Mouse (Mus musculus): Measurements from ENCODE around the gene 2900026A02Rik. TPM values are rescaled to one million over a fixed set of nuclear protein-coding genes. Genes with fewer than 3 reads are reported as not detected.
A peak's percentile ranks its signal among the peaks of the same experiment; 100 is the strongest.

2900026A02Rik gene
- polyA plus RNA-seq, 1 experiment, result 32.0 TPM

DNA sequence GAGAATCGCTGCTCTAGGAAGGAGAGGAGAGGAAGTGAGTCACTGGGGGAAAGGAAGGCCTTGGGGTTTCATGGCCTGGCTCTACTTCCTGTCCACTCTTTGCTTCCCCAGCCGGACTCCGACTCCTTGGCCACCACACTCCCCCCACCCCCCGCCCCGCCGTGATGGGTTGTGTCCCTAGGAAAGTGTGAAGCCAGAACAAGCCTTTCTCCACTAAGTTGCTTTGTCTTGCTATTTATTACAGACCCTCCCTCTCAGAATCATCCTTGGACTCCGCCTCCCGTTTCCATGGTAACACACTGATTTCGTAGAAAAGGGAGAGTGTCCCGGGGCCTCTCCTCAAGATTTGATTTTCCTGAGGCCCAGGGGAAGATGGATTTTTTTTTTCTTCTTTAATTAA lies 4.2 kb upstream of the 2900026A02Rik start:
- H3K4me1 ChIP-seq (ENCODE audit: control insufficient read depth, insufficient read depth, low read length), result peaks cover 4% of the 10 kb centered on the region; the same call in 1 of the 2 replicates
- H3K4me3 ChIP-seq (replicated peaks; ENCODE audit: extremely low read depth, low read depth, low read length), result no peak overlapping the region
- TF ChIP-seq POLR2A (IDR thresholded peaks at IDR 0.05; ENCODE audit: borderline replicate concordance, extremely low read depth, low read depth, low read length), result no peak
- no peak for TF ChIP-seq CTCF (IDR thresholded peaks at IDR 0.05; ENCODE audit: insufficient read depth, low read length)
- no peak for DNase-seq
- 24% methylated on average over 10 of the region's 10 CpGs for whole genome bisulfite sequencing

DNA sequence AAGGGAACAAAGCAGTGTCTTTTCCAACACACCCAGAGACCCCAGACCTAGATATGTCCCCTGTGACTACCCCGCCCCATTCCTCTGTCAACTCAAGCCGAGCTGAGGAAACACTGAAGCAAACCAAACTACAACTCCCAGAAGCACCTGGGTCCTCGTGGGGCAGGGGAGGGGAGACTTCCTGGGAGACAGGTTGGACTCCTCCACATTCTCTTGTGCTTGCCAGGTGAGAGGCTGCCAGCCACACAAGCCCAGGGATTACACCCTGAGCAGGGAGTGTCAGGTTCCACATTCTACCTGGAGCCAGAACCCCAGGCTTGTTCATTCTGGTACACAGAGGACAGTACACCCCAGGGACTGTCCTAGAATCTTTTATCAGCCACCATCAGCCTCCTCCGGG lies 2.9 kb upstream of the 2900026A02Rik start:
- WGBS, result 30% methylated on average over 4 of the region's 4 CpGs
- H3K4me3 ChIP-seq (replicated peaks; ENCODE audit: extremely low read depth, low read depth, low read length), result no peak overlapping the region
- peaks cover 4% of the 10 kb centered on the region; the same call in 1 of the 2 replicates for H3K4me1 ChIP-seq (ENCODE audit: control insufficient read depth, insufficient read depth, low read length)
- peak; percentile 12 for DNase-seq
- no peak for TF ChIP-seq CTCF (IDR thresholded peaks at IDR 0.05; ENCODE audit: insufficient read depth, low read length)
- TF ChIP-seq POLR2A (IDR thresholded peaks at IDR 0.05; ENCODE audit: borderline replicate concordance, extremely low read depth, low read depth, low read length), result no peak

DNA sequence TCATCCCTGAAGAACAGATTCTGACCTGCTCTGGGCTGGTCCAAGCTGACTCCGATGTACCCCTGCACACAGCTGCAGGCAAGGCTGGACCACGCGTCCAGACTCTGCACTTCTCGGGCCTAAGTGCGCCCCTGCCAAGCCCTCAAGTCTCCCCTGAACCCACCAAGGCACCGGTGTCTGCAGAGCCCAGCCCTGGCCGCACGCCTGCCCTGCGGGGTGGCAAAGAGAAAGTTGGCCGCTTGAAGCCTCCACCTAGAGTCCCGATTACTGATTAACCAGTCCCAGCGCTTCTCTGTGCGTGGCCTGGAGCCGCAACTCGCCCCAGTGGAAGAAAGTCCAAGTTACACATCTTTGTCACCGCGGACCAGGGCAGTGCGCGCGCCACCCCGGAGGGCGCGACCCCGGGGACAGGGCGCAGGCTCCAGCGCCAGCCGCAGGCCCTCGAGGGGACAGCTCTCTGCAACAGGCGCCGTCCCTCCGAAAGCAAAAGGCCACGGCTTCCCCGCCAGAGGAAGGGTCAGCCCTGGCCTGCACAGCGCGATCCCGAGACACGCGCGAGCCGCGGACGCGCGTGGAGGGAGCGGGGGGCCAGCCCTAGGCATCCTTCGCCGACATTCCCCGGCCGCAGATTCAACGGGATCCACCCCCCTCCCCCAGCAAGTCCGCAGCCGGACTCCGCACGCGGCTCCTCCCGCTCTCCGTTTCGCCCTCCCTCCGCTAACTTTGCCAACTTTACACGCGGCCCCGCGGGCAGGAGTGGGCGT lies 471 bp downstream of the 2900026A02Rik start:
- WGBS, result 3% methylated on average over 63 of the region's 64 CpGs
- H3K4me3 ChIP-seq (replicated peaks; ENCODE audit: extremely low read depth, low read depth, low read length), result peak overlapping the region; percentile 71
- DNase-seq, result peak; percentile 43
- H3K4me1 ChIP-seq (ENCODE audit: control insufficient read depth, insufficient read depth, low read length), result peaks cover 5% of the 10 kb centered on the region; the same call in 1 of the 2 replicates
- TF ChIP-seq POLR2A (IDR thresholded peaks at IDR 0.05; ENCODE audit: borderline replicate concordance, extremely low read depth, low read depth, low read length) (no peak), CTCF (IDR thresholded peaks at IDR 0.05; ENCODE audit: insufficient read depth, low read length) (no peak)

DNA sequence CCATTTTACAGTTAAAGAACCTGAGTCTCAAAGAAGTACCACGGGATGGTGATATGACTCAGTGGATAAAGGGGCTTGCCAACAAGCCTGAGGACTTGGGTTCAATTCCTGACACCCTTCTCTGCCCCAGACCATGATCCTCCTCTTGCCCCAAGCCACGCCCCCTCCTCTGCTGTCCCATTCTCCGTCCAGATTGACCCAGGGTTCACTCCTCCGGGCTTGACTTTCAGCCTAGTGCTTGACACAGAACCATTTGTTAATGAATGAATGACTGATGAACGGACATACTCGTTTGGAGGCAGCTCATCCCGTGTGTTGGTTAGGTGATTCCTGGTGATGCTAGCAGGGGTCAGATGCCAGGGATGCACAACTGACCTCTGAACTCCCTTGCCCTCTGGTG lies 1.2 kb downstream of the 2900026A02Rik start:
- TF ChIP-seq POLR2A (IDR thresholded peaks at IDR 0.05; ENCODE audit: borderline replicate concordance, extremely low read depth, low read depth, low read length) (no peak), CTCF (IDR thresholded peaks at IDR 0.05; ENCODE audit: insufficient read depth, low read length) (no peak)
- Histone ChIP-seq H3K4me3 (replicated peaks; ENCODE audit: extremely low read depth, low read depth, low read length) (no peak overlapping the region), H3K4me1 (ENCODE audit: control insufficient read depth, insufficient read depth, low read length) (peaks cover 5% of the 10 kb centered on the region; the same call in 1 of the 2 replicates)
- no peak for DNase-seq
- 56% methylated on average over 7 of the region's 7 CpGs for WGBS

DNA sequence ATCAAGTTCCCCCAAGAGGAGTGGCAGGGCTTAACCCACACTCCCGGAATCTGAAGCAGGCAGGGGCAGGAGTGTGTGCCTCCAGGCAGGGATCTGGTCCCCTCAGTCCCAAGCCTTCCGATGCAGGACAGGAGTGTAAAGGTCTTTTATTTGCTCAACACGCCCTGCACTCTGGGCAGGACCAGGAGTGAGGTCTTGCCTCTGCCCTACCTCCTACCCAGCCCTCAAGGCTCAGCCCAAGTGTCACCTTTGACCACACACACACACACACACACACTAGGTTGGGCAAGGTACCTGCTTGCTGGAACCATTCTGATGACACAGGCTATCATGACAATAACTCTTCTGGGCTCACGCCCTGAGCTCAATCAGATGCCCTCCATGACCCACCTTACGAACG lies 1.6 kb downstream of the 2900026A02Rik start:
- peaks cover 5% of the 10 kb centered on the region; the same call in 1 of the 2 replicates for H3K4me1 ChIP-seq (ENCODE audit: control insufficient read depth, insufficient read depth, low read length)
- 73% methylated on average over 6 of the region's 6 CpGs for WGBS
- no peak overlapping the region for H3K4me3 ChIP-seq (replicated peaks; ENCODE audit: extremely low read depth, low read depth, low read length)
- no peak for TF ChIP-seq CTCF (IDR thresholded peaks at IDR 0.05; ENCODE audit: insufficient read depth, low read length)
- TF ChIP-seq POLR2A (IDR thresholded peaks at IDR 0.05; ENCODE audit: borderline replicate concordance, extremely low read depth, low read depth, low read length), result no peak
- DNase-seq, result no peak

DNA sequence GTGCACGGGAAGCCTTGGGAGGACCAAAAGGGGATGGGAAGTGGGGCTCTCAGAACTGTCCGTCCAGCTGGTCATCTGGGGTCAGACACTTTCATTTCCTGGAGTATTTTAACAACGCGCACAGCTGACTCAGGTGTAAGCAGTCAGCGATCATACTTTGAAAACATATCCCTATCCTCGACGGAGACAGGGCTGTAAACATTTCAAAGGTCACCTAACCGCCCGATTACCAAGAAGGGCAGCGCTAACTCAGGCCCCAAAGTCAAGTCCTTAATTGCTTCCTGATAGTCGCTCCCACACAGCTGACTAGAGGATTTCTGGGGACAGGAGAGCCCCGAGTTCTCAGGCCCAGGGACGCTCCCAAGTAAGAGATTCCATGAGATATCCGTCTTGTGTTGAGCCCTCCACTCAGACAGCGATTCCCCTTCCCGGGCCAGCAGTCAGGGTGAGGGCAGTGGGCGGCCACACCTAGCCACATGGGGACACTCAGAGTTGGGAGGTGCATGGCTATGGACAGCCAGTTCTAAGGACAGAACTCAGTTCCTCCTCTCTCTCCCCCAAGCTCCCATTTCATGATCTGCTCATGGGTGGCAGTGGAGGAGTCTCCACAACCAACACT lies 2.3 kb downstream of the 2900026A02Rik start:
- no peak for TF ChIP-seq POLR2A (IDR thresholded peaks at IDR 0.05; ENCODE audit: borderline replicate concordance, extremely low read depth, low read depth, low read length)
- TF ChIP-seq CTCF (IDR thresholded peaks at IDR 0.05; ENCODE audit: insufficient read depth, low read length), result no peak
- Histone ChIP-seq H3K4me1 (ENCODE audit: control insufficient read depth, insufficient read depth, low read length) (peaks cover 9% of the 10 kb centered on the region), H3K4me3 (replicated peaks; ENCODE audit: extremely low read depth, low read depth, low read length) (no peak overlapping the region)
- DNase-seq, result no peak
- WGBS, result 46% methylated on average over 17 of the region's 17 CpGs

DNA sequence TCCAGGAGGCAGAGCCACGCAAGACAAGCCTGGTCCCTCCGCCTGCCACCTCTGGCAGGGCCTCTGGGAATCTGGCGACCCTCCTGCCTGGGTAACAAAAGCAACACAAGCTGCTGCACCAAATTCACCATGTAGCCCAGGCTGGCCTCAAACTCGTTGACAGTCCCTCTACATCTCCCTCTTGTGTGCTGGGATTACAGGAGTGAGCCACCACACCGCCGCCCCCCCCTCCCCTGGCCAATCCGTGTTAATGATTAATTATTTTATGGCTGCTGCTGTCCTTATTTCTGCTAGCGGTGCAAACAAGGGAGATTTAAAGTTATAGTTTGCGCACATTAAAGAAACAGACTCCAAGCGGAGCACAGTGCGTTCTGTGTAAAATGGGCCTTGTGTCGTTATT lies 4.0 kb downstream of the 2900026A02Rik start:
- no peak for DNase-seq
- 74% methylated on average over 12 of the region's 12 CpGs for WGBS
- Histone ChIP-seq H3K4me1 (ENCODE audit: control insufficient read depth, insufficient read depth, low read length) (peaks cover 16% of the 10 kb centered on the region), H3K4me3 (replicated peaks; ENCODE audit: extremely low read depth, low read depth, low read length) (no peak overlapping the region)
- TF ChIP-seq POLR2A (IDR thresholded peaks at IDR 0.05; ENCODE audit: borderline replicate concordance, extremely low read depth, low read depth, low read length) (no peak), CTCF (IDR thresholded peaks at IDR 0.05; ENCODE audit: insufficient read depth, low read length) (no peak)

DNA sequence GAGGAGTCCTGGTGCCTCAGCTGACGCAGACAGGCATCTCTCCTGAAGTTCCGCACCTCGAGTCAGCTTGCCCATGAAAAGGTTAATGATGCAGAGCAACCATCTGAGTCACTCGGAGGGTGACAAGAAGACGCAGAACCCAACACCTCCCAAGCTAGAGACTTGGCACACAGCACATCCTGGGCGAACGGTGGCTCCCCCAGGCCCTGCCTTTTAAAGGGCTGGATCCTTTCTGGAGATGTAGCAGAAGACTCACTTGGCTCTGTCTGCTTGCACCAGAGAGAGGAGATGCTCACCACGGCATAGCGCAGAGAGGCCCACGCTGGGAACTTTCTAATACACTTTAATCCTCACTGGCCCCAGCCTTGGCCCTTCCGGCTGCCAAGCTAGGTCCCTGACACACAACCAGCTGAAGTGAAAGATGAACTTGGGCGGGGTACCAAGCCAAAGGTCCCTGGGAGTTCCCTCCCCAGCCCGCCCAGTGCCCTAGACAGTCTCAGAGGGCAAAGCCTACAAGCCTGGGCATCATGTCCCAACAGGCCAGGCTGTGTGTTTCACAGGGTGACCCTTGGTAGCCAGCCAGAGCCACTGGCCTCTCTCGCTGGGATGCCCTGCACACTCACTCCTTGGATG lies 4.6 kb downstream of the 2900026A02Rik start:
- no peak overlapping the region for H3K4me3 ChIP-seq (replicated peaks; ENCODE audit: extremely low read depth, low read depth, low read length)
- no peak for DNase-seq

DNA sequence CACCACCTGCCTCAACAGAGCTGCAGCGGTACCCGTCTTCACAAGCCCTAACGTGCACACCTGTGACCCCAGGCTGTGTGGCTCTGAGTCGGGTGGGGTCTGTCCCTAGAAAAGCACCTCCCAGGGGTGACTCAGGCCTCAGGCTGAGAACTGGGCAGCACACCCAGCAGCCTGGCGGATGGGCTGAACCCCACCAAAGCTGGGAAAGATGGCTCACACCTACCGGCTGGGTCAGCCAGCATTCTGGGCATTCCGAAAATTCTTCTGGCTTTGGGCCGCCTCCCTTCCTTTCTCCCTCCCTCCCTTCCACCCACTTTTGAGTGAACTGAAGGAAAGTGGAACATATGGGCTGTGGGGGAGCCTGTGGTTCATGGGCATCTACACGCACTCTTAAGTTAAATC lies 5.4 kb downstream of the 2900026A02Rik start:
- Histone ChIP-seq H3K4me1 (ENCODE audit: control insufficient read depth, insufficient read depth, low read length) (peaks cover 24% of the 10 kb centered on the region), H3K4me3 (replicated peaks; ENCODE audit: extremely low read depth, low read depth, low read length) (no peak overlapping the region)
- WGBS, result 66% methylated on average over 9 of the region's 9 CpGs
- DNase-seq, result no peak
- TF ChIP-seq POLR2A (IDR thresholded peaks at IDR 0.05; ENCODE audit: borderline replicate concordance, extremely low read depth, low read depth, low read length) (no peak), CTCF (IDR thresholded peaks at IDR 0.05; ENCODE audit: insufficient read depth, low read length) (no peak)

More for the DNA sequence above, 4.6 kb downstream of the 2900026A02Rik start:
- 47% methylated on average over 14 of the region's 14 CpGs for WGBS
- peaks cover 18% of the 10 kb centered on the region for H3K4me1 ChIP-seq (ENCODE audit: control insufficient read depth, insufficient read depth, low read length)
- no peak for TF ChIP-seq POLR2A (IDR thresholded peaks at IDR 0.05; ENCODE audit: borderline replicate concordance, extremely low read depth, low read depth, low read length)
- TF ChIP-seq CTCF (IDR thresholded peaks at IDR 0.05; ENCODE audit: insufficient read depth, low read length), result no peak
